Mouse (Mus musculus) MEL-GATA-1-ER (cell line): ENCODE results near the gene Slc39a1.

Experiments
- DNase-seq: peaks from one replicate; pipeline ENCODE4 v3.0.0-alpha.2; 2012; ENCODE audit warnings: low read depth; ENCODE audit errors: extremely low read depth

Gene Slc39a1

DNA sequence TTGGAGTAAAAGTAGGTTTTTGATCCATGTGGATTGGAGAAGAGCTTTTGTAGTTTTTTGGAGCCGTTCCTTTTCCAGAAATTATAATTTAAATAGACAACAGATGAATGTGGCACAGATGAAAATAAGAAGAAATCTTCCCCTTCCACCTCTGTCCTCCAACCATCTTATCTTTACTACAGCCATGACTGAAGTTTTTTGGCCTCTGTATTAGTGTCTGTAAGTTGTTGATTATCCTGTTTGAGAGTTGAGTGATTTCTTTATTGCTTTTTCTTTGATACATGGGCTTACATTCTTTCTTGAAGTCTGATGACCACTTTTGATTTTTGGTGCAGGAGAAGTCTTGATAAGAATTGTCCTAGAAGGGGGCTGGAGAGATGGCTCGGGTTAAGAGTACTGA lies 46.7 kb downstream of the Slc39a1 start:
- DNase-seq: no peak
